Mouse (Mus musculus): ENCODE data around the gene Odr4. TPM values are rescaled to one million over a fixed set of nuclear protein-coding genes. Genes with fewer than 3 reads are reported as not detected.

Odr4 gene
- polyA plus RNA-seq (2012; rRNA removed) = 41.1 and 41.2 TPM in 2 replicates

- H3K27ac ChIP-seq (ENCODE audit: insufficient read depth, low read length) = peak within 1 kb of the TSS; percentile 96
- TF ChIP-seq CTCF (IDR thresholded peaks at IDR 0.05; ENCODE audit: extremely low read depth, insufficient read depth, low read length) (no peak), POLR2A (IDR thresholded peaks at IDR 0.05; ENCODE audit: extremely low read depth, insufficient read depth, low read length) (peak; percentile 63)
- no peaks in the 10 kb centered on the region for H3K4me1 ChIP-seq (ENCODE audit: control insufficient read depth, insufficient read depth, low read length)
- H3K4me3 ChIP-seq (ENCODE audit: insufficient read depth, low read length) = peak within 1 kb of the TSS; percentile 56
Observed at GRCm38 (mm10) chr1:150392638-150393487, at the start of gene Odr4, which contains the start of gene Tpr. TSS of gene Odr4 (minus strand) at chr1:150393080. TSS of gene Tpr (plus strand) at chr1:150392838.

- no peak for TF ChIP-seq POLR2A (IDR thresholded peaks at IDR 0.05; ENCODE audit: extremely low read depth, insufficient read depth, low read length)
- TF ChIP-seq CTCF (IDR thresholded peaks at IDR 0.05; ENCODE audit: extremely low read depth, insufficient read depth, low read length) = no peak
- Histone ChIP-seq H3K4me1 (ENCODE audit: control insufficient read depth, insufficient read depth, low read length) (no peaks in the 10 kb centered on the region), H3K4me3 (ENCODE audit: insufficient read depth, low read length) (no peak overlapping the region), H3K27ac (ENCODE audit: insufficient read depth, low read length) (no peak overlapping the region)
Observed at GRCm38 (mm10) chr1:150441731-150442130, 48.9 kb upstream of the Odr4 start.

- Histone ChIP-seq H3K27ac (ENCODE audit: insufficient read depth, low read length) (no peak overlapping the region), H3K4me1 (ENCODE audit: control insufficient read depth, insufficient read depth, low read length) (no peaks in the 10 kb centered on the region), H3K4me3 (ENCODE audit: insufficient read depth, low read length) (no peak overlapping the region)
- TF ChIP-seq POLR2A (IDR thresholded peaks at IDR 0.05; ENCODE audit: extremely low read depth, insufficient read depth, low read length) = no peak
- TF ChIP-seq CTCF (IDR thresholded peaks at IDR 0.05; ENCODE audit: extremely low read depth, insufficient read depth, low read length) = no peak
Observed at GRCm38 (mm10) chr1:150438641-150439040, 45.8 kb upstream of the Odr4 start.

GRCm38 (mm10) chr1:150426216-150426615, 33.3 kb upstream of the Odr4 start:
- no peak overlapping the region for H3K27ac ChIP-seq (ENCODE audit: insufficient read depth, low read length)
- no peak overlapping the region for H3K4me3 ChIP-seq (ENCODE audit: insufficient read depth, low read length)
- no peaks in the 10 kb centered on the region for H3K4me1 ChIP-seq (ENCODE audit: control insufficient read depth, insufficient read depth, low read length)
- TF ChIP-seq CTCF (IDR thresholded peaks at IDR 0.05; ENCODE audit: extremely low read depth, insufficient read depth, low read length) = no peak

DNA sequence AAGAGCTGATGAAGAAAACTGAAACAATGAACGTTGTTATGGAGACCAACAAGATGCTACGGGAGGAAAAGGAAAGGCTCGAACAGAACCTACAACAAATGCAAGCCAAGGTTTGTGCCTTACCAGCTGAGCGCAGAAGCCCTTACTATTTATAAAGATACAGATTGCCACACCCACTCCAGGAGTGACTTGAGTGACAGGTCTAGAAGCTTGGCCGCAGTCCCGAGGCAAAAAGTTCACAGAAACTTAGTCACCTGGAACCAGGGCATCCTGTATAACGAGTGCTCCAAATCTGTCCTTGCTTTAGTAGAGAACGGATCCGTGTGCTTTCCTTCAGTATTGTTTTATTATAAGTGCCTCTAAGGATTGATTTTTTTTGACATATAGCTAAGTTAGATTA, 32.8 kb upstream of the Odr4 start:
- TF ChIP-seq POLR2A (IDR thresholded peaks at IDR 0.05; ENCODE audit: extremely low read depth, insufficient read depth, low read length) (no peak), CTCF (IDR thresholded peaks at IDR 0.05; ENCODE audit: extremely low read depth, insufficient read depth, low read length) (no peak)
- Histone ChIP-seq H3K4me1 (ENCODE audit: control insufficient read depth, insufficient read depth, low read length) (no peaks in the 10 kb centered on the region), H3K4me3 (ENCODE audit: insufficient read depth, low read length) (no peak overlapping the region)

DNA sequence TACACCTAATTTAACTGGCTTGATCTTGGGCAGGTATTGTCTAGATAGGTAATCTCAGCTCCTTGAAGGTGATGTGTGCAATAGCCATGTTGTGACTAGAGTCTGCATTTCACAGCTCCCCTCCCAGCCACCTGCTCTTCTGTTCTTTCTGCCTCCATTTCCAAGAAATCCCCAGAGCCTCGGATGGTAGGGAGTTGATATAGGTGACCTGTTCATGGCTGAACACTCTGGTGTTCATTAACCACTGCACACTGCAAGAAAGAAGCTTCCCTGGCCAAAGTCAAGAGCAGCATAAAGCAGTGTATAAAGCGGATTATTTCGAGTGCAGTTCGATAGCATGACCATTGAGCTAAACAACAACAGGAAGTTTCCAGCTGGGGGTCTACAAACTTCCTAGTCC, 25.5 kb upstream of the Odr4 start:
- Histone ChIP-seq H3K27ac (ENCODE audit: insufficient read depth, low read length) (no peak overlapping the region), H3K4me3 (ENCODE audit: insufficient read depth, low read length) (no peak overlapping the region), H3K4me1 (ENCODE audit: control insufficient read depth, insufficient read depth, low read length) (no peaks in the 10 kb centered on the region)
- TF ChIP-seq CTCF (IDR thresholded peaks at IDR 0.05; ENCODE audit: extremely low read depth, insufficient read depth, low read length) (no peak), POLR2A (IDR thresholded peaks at IDR 0.05; ENCODE audit: extremely low read depth, insufficient read depth, low read length) (no peak)

More for the DNA sequence above, 32.8 kb upstream of the Odr4 start:
- H3K27ac ChIP-seq (ENCODE audit: insufficient read depth, low read length) = no peak overlapping the region

- no peak overlapping the region for H3K27ac ChIP-seq (ENCODE audit: insufficient read depth, low read length)
- no peak for TF ChIP-seq POLR2A (IDR thresholded peaks at IDR 0.05; ENCODE audit: extremely low read depth, insufficient read depth, low read length)
- TF ChIP-seq CTCF (IDR thresholded peaks at IDR 0.05; ENCODE audit: extremely low read depth, insufficient read depth, low read length) = no peak
- no peaks in the 10 kb centered on the region for H3K4me1 ChIP-seq (ENCODE audit: control insufficient read depth, insufficient read depth, low read length)
- H3K4me3 ChIP-seq (ENCODE audit: insufficient read depth, low read length) = no peak overlapping the region
Observed at GRCm38 (mm10) chr1:150416006-150416405, 23.1 kb upstream of the Odr4 start.

DNA sequence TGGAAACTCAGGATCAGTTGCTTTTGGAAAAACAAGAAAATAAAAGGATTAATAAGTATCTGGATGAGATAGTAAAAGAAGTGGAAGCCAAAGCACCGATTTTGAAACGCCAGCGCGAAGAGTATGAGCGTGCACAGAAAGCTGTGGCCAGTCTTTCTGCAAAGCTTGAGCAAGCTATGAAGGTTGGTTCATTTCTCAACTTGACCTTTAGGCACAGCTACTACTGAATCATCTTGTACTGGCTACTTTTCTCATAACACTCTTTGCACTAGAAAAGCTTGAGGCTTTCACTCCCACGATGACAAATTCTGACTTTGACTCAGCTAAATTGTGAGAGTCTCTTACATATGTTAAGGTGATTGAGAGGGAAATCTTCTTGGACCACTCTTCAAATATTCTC, 17.1 kb upstream of the Odr4 start:
- H3K4me3 ChIP-seq (ENCODE audit: insufficient read depth, low read length) = no peak overlapping the region
- no peaks in the 10 kb centered on the region for H3K4me1 ChIP-seq (ENCODE audit: control insufficient read depth, insufficient read depth, low read length)
- no peak for TF ChIP-seq POLR2A (IDR thresholded peaks at IDR 0.05; ENCODE audit: extremely low read depth, insufficient read depth, low read length)
- TF ChIP-seq CTCF (IDR thresholded peaks at IDR 0.05; ENCODE audit: extremely low read depth, insufficient read depth, low read length) = no peak
- no peak overlapping the region for H3K27ac ChIP-seq (ENCODE audit: insufficient read depth, low read length)

DNA sequence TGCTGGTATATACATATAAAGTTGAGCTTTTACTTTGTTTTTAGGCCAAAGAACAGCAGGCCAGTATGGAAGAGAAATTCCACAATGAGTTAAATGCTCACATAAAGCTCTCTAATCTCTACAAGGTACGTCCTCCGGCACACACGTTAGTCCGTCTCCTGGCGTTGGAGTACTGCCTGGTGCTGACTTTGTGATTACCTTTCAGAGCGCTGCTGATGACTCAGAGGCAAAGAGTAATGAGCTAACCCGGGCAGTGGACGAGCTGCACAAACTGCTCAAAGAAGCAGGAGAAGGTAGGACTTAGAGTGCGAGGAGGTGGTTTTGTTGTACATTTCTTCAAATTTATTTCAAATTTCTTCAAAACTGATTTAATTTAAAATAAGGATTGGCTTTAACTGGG, 14.4 kb upstream of the Odr4 start:
- Histone ChIP-seq H3K4me1 (ENCODE audit: control insufficient read depth, insufficient read depth, low read length) (no peaks in the 10 kb centered on the region), H3K4me3 (ENCODE audit: insufficient read depth, low read length) (no peak overlapping the region)
- TF ChIP-seq POLR2A (IDR thresholded peaks at IDR 0.05; ENCODE audit: extremely low read depth, insufficient read depth, low read length) (no peak), CTCF (IDR thresholded peaks at IDR 0.05; ENCODE audit: extremely low read depth, insufficient read depth, low read length) (no peak)

DNA sequence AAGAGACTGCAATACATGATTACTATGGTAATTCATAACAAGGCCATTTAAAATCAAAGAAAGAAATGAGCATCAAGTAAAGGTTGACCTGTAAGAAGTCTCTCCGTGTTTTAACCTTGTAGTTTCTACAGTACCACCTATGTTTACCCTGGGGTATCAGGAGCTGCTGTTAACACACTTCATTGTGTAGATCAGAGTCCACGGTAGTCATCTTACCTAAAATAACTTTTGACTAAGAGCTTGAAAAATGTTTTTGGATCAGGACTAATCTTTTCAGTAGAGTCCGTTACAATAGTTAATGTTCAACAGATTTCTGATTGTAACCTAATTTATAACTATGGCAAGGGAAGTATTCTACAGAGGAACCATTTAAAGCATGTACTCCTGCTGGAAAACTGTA, 11.7 kb upstream of the Odr4 start:
- TF ChIP-seq POLR2A (IDR thresholded peaks at IDR 0.05; ENCODE audit: extremely low read depth, insufficient read depth, low read length) (no peak), CTCF (IDR thresholded peaks at IDR 0.05; ENCODE audit: extremely low read depth, insufficient read depth, low read length) (no peak)
- Histone ChIP-seq H3K4me1 (ENCODE audit: control insufficient read depth, insufficient read depth, low read length) (no peaks in the 10 kb centered on the region), H3K4me3 (ENCODE audit: insufficient read depth, low read length) (no peak overlapping the region), H3K27ac (ENCODE audit: insufficient read depth, low read length) (no peak overlapping the region)

More for the DNA sequence above, 14.4 kb upstream of the Odr4 start:
- no peak overlapping the region for H3K27ac ChIP-seq (ENCODE audit: insufficient read depth, low read length)

Measured in cortical plate, adult 2 months (tissue).